Mouse (Mus musculus) heart, embryonic 13.5 days (tissue): ENCODE data around the gene Bod1. TPM values are rescaled to one million over a fixed set of nuclear protein-coding genes. Genes with fewer than 3 reads are reported as not detected.
A peak's percentile ranks its signal among the peaks of the same experiment; 100 is the strongest.

ENCODE experiments used
- ATAC-seq: fragments of 200-750 bp; cut with Nextera tagmentation; 2 replicates; pipeline ENCODE4 v1.8.0; 2017; ENCODE audit warnings: moderate TSS enrichment; ENCODE audit not compliant: insufficient number of reproducible peaks, low FRiP score, low TSS enrichment; ENCODE audit errors: extremely low read depth
- H3K27ac ChIP-seq: fragments of 300-500 bp; sonication (generic); replicated peaks from 2 replicates; pipeline ENCODE4 v1.5.1; 2015; ENCODE audit warnings: moderate library complexity, mild to moderate bottlenecking, inconsistent platforms
- H3K27me3 ChIP-seq: fragments of 300-500 bp; sonication (generic); replicated peaks from 2 replicates; pipeline ENCODE4 v1.6.1; 2015; ENCODE audit warnings: mild to moderate bottlenecking, inconsistent platforms
- H3K36me3 ChIP-seq: fragments of 300-500 bp; sonication (generic); 2 replicates; pipeline ENCODE4 v1.6.1; 2015; ENCODE audit warnings: mild to moderate bottlenecking, inconsistent platforms
- H3K4me1 ChIP-seq: fragments of 300-500 bp; sonication (generic); 2 replicates; pipeline ENCODE4 v1.6.1; 2015; ENCODE audit warnings: inconsistent platforms
- H3K4me2 ChIP-seq: fragments of 300-500 bp; sonication (generic); 2 replicates; pipeline ENCODE4 v1.6.1; 2015; ENCODE audit warnings: inconsistent platforms, mild to moderate bottlenecking, moderate library complexity
- H3K4me3 ChIP-seq: fragments of 300-500 bp; sonication (generic); 2 replicates; pipeline ENCODE4 v1.5.1; 2015; ENCODE audit warnings: moderate library complexity, mild to moderate bottlenecking, inconsistent platforms
- H3K9ac ChIP-seq: fragments of 300-500 bp; sonication (generic); 2 replicates; pipeline ENCODE4 v1.6.1; 2015; ENCODE audit warnings: inconsistent platforms, mild to moderate bottlenecking, moderate library complexity
- H3K9me3 ChIP-seq: fragments of 300-500 bp; sonication (generic); 2 replicates; pipeline ENCODE4 v1.6.1; 2016; ENCODE audit warnings: inconsistent platforms
- WGBS: fragments of 180-500 bp; shearing (Covaris S2); methylation state at CpG from one replicate; pipeline ENCODE4 v1.1.7; 2015; ENCODE audit warnings: mixed read lengths; 5-methylcytosine and 5-hydroxymethylcytosine counted together
- polyA plus RNA-seq: library from polyadenylated mRNA; unstranded; fragments of >200 nt; fragmentation: Nextera tagmentation; extraction: Ambion mirVana; gene quantifications from 2 replicates; pipeline ENCODE4 v1.2.1, GENCODE M21; 2015

The Bod1 gene
- polyA plus RNA-seq: 68.0 and 75.9 TPM in 2 replicates

DNA sequence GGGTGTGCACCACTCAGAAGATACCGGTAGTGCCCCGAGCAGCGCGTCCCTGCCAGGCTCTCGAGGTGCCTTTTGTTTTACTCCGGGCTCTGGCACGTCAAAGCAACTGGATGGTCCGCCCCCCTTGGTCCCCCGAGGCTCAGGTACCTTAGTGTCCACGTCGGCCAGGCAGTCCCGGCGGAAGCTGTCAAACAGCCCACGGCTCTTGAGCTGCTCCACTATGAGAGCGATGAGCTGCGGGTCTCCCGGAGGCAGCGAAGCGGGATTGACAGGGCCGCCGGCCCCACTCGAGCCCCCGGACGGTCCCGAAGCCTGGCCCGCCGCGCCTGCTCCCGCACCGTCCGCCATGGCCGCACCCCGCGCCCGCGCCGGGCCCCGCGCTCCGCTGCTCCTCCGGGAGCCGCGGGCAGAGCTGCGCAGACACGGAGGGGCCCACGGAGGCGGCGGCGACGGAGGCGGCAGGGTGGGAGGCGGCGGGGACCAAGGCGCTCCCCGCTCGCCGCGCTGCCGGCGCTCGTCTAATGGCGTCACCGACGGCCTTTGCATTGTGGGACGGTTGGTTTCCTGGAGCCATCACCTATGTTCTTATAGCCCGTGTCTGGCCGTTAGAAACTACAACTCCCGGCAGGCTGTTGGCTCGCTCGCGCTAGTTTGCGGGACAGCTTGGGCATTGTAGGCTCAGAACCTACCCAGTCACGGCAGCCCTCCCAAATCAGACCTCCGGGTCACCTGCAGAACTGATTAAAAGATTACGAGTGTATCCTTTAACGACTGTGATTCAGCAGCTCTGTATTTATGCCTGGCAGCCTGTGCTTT lies at the start of gene Bod1:
Gene Bod1 (minus strand): TSS at position 532 of the 816 bp plus-strand sequence.
- H3K9me3 ChIP-seq: no peaks in the 10 kb centered on the region
- peaks cover 36% of the 10 kb centered on the region for H3K36me3 ChIP-seq
- ATAC-seq: peak; percentile 86
- peak within 1 kb of the TSS; percentile 93 for H3K9ac ChIP-seq
- H3K4me3 ChIP-seq: peak within 1 kb of the TSS; percentile 96
- peaks cover 18% of the 10 kb centered on the region for H3K4me1 ChIP-seq
- peak within 1 kb of the TSS; percentile 44 for H3K27ac ChIP-seq
- H3K4me2 ChIP-seq: peak within 1 kb of the TSS; percentile 76
- H3K27me3 ChIP-seq: no peaks in the 10 kb centered on the region
- WGBS: under 1% methylated on average over 76 of the region's 76 CpGs

- no peak for ATAC-seq
- no peak overlapping the region for H3K9ac ChIP-seq
- no peak overlapping the region for H3K4me3 ChIP-seq
- H3K4me1 ChIP-seq: peaks cover 36% of the 10 kb centered on the region
- peak overlapping the region; percentile 82; the same call in 1 of the 2 replicates for H3K27ac ChIP-seq
- H3K36me3 ChIP-seq: no peaks in the 10 kb centered on the region
- H3K9me3 ChIP-seq: no peaks in the 10 kb centered on the region
- no peaks in the 10 kb centered on the region for H3K27me3 ChIP-seq
- no peak overlapping the region for H3K4me2 ChIP-seq
- 88% methylated on average over 4 of the region's 4 CpGs for WGBS
Observed at GRCm38 (mm10) chr11:31719090-31719489, 47.4 kb upstream of the Bod1 start.

GRCm38 (mm10) chr11:31717926-31718735 lies 46.4 kb upstream of the Bod1 start:
- H3K27ac ChIP-seq: peak overlapping the region; percentile 82
- no peaks in the 10 kb centered on the region for H3K9me3 ChIP-seq
- 30% methylated on average over 4 of the region's 4 CpGs for WGBS
- peaks cover 45% of the 10 kb centered on the region for H3K4me1 ChIP-seq
- peak overlapping the region; percentile 20; the same call in 1 of the 2 replicates for H3K4me2 ChIP-seq
- H3K9ac ChIP-seq: peak overlapping the region; percentile 64
- H3K36me3 ChIP-seq: no peaks in the 10 kb centered on the region
- H3K27me3 ChIP-seq: no peaks in the 10 kb centered on the region
- no peak overlapping the region for H3K4me3 ChIP-seq
- ATAC-seq: no peak

GRCm38 (mm10) chr11:31713641-31714121 lies 42.0 kb upstream of the Bod1 start:
- H3K4me3 ChIP-seq: no peak overlapping the region
- ATAC-seq: peak; percentile 62; the same call in 1 of the 2 replicates
- 33% methylated on average over 6 of the region's 6 CpGs for WGBS
- H3K36me3 ChIP-seq: no peaks in the 10 kb centered on the region
- peak overlapping the region; percentile 83 for H3K27ac ChIP-seq
- peaks cover 39% of the 10 kb centered on the region for H3K4me1 ChIP-seq
- H3K9ac ChIP-seq: peak overlapping the region; percentile 63
- H3K27me3 ChIP-seq: 0 out of 2 replicates have a peak, but pooled peaks cover 4% of the 10 kb centered on the region
- peak overlapping the region; percentile 24 for H3K4me2 ChIP-seq
- H3K9me3 ChIP-seq: no peaks in the 10 kb centered on the region

DNA sequence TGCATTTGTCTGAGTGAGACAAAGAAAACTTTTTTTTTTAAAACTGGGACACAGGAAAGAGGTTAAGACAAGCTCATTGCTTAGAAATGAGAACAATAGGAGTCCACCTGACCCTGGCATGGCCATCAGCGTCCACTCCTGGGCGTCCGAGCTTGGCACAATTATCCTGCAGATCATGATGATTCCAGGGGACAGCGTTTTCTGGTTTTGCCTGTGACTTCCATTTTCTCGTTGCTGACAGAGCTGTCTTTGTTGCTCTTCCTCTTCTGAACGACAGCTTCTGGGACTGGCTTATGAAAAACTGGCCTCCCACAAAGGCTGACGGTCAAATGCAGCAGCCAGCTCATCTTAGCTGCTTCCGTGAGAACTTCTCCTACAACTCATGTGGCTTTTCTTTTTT lies 41.4 kb upstream of the Bod1 start:
- peak overlapping the region; percentile 83 for H3K27ac ChIP-seq
- WGBS: 63% methylated on average over 8 of the region's 8 CpGs
- H3K36me3 ChIP-seq: no peaks in the 10 kb centered on the region
- H3K4me1 ChIP-seq: peaks cover 34% of the 10 kb centered on the region
- no peak overlapping the region for H3K9ac ChIP-seq
- ATAC-seq: no peak
- 0 out of 2 replicates have a peak, but pooled peaks cover 4% of the 10 kb centered on the region for H3K27me3 ChIP-seq
- H3K4me2 ChIP-seq: no peak overlapping the region
- H3K4me3 ChIP-seq: no peak overlapping the region
- H3K9me3 ChIP-seq: no peaks in the 10 kb centered on the region

DNA sequence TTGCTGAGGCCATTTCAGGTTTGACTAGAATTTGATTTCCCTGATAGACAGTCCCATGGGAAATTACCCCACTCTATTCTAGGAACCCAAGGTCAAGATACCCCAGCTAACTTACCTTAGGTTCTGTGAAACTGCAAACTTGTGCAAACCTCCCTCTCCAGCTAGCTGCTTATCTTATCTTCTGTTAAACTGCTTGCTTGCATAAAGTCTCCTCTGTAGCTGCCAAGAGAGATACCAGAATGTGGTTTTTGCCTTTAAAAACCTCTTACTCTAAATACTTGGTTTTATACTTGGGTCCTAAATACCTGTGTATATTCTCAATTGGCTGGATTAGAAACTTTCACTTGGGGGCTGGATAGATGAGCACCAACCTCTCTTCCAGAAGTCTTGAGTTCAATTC lies 36.1 kb upstream of the Bod1 start:
- no peak overlapping the region for H3K4me2 ChIP-seq
- H3K27me3 ChIP-seq: 0 out of 2 replicates have a peak, but pooled peaks cover 4% of the 10 kb centered on the region
- H3K27ac ChIP-seq: no peak overlapping the region
- H3K9ac ChIP-seq: no peak overlapping the region
- peaks cover 8% of the 10 kb centered on the region; the same call in 1 of the 2 replicates for H3K9me3 ChIP-seq
- peaks cover 3% of the 10 kb centered on the region; the same call in 1 of the 2 replicates for H3K4me1 ChIP-seq
- H3K4me3 ChIP-seq: no peak overlapping the region
- ATAC-seq: no peak
- no peaks in the 10 kb centered on the region for H3K36me3 ChIP-seq

DNA sequence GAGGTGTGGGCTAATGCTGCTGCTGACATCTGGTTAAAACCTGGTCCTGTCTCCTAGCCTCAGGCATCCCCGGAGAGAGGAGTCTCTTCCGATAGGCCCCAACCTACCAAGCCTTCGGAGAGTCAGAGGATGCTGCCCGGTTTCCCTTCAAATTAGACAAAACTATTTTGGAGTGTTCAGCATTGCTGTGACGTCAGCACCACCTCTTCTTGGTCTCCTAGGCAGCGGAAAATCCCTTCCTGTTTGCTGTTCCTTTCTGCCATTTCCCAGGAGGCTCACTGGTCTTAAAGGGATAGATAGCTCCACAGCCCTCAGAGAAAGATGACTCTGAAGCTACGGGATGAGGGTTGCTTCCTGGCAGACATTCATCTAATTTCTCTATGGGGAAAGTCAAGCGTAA lies 31.5 kb upstream of the Bod1 start:
- no peak overlapping the region for H3K27ac ChIP-seq

GRCm38 (mm10) chr11:31701901-31702300 lies 30.2 kb upstream of the Bod1 start:
- 74% methylated on average over 3 of the region's 3 CpGs for WGBS

More for the DNA sequence above, 31.5 kb upstream of the Bod1 start:
- WGBS: 66% methylated on average over 8 of the region's 8 CpGs
- H3K36me3 ChIP-seq: no peaks in the 10 kb centered on the region
- H3K4me2 ChIP-seq: no peak overlapping the region
- H3K9ac ChIP-seq: no peak overlapping the region
- H3K27me3 ChIP-seq: no peaks in the 10 kb centered on the region
- peaks cover 8% of the 10 kb centered on the region; the same call in 1 of the 2 replicates for H3K9me3 ChIP-seq
- H3K4me1 ChIP-seq: no peaks in the 10 kb centered on the region
- H3K4me3 ChIP-seq: no peak overlapping the region
- ATAC-seq: no peak

GRCm38 (mm10) chr11:31699502-31699901 lies 27.8 kb upstream of the Bod1 start:
- no peak overlapping the region for H3K27ac ChIP-seq
- H3K9me3 ChIP-seq: no peaks in the 10 kb centered on the region
- H3K36me3 ChIP-seq: no peaks in the 10 kb centered on the region
- H3K27me3 ChIP-seq: no peaks in the 10 kb centered on the region
- H3K9ac ChIP-seq: no peak overlapping the region
- 43% methylated on average over 3 of the region's 3 CpGs for WGBS
- ATAC-seq: no peak
- H3K4me3 ChIP-seq: no peak overlapping the region
- H3K4me1 ChIP-seq: no peaks in the 10 kb centered on the region
- no peak overlapping the region for H3K4me2 ChIP-seq

More at GRCm38 (mm10) chr11:31701901-31702300, 30.2 kb upstream of the Bod1 start:
- Histone ChIP-seq H3K27ac (no peak overlapping the region), H3K4me2 (no peak overlapping the region), H3K27me3 (no peaks in the 10 kb centered on the region), H3K36me3 (no peaks in the 10 kb centered on the region), H3K9ac (no peak overlapping the region), H3K4me3 (no peak overlapping the region), H3K4me1 (no peaks in the 10 kb centered on the region), H3K9me3 (no peaks in the 10 kb centered on the region)
- ATAC-seq: no peak

- 80% methylated on average over 4 of the region's 4 CpGs for WGBS
- ATAC-seq: no peak
Observed at GRCm38 (mm10) chr11:31694801-31695200, 23.1 kb upstream of the Bod1 start.

DNA sequence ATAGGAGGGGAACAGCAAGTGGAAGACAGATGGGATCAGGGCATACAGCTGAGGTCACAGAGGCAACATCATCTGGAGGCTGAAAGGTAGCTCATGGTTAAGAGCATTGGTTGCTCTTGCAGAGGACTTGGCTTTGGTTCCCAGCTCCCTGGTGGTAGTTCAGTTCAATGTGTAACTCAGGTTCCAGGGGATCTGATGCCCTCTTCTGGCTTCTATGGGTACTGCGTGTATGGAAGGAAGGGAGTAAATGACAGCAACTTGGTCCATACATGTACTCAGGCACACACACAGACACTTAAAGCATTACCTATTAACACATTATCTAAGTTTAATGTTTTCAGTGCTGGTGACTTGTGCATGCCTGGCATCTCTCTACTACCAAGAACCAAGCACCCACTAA lies 22.4 kb upstream of the Bod1 start:
- Histone ChIP-seq H3K27me3 (no peaks in the 10 kb centered on the region), H3K4me3 (no peak overlapping the region), H3K9ac (no peak overlapping the region), H3K36me3 (no peaks in the 10 kb centered on the region), H3K9me3 (0 out of 2 replicates have a peak, but pooled peaks cover 3% of the 10 kb centered on the region), H3K27ac (no peak overlapping the region), H3K4me2 (no peak overlapping the region), H3K4me1 (0 out of 2 replicates have a peak, but pooled peaks cover 5% of the 10 kb centered on the region)
- 92% methylated on average over 1 of the region's 1 CpGs for WGBS
- ATAC-seq: no peak

More at GRCm38 (mm10) chr11:31694801-31695200, 23.1 kb upstream of the Bod1 start:
- no peaks in the 10 kb centered on the region for H3K27me3 ChIP-seq
- no peak overlapping the region for H3K9ac ChIP-seq
- H3K9me3 ChIP-seq: 0 out of 2 replicates have a peak, but pooled peaks cover 3% of the 10 kb centered on the region
- H3K36me3 ChIP-seq: no peaks in the 10 kb centered on the region
- no peak overlapping the region for H3K4me3 ChIP-seq
- H3K4me2 ChIP-seq: no peak overlapping the region
- H3K27ac ChIP-seq: no peak overlapping the region
- H3K4me1 ChIP-seq: no peaks in the 10 kb centered on the region
